Mouse (Mus musculus): ENCODE measurements around the gene Pcbp4. TPM values are rescaled to one million over a fixed set of nuclear protein-coding genes. Genes with fewer than 3 reads are reported as not detected.
A peak's percentile ranks its signal among the peaks of the same experiment; 100 is the strongest.

Pcbp4 gene
- total RNA-seq (2014; fragmentation: Nextera tagmentation) (4.5 TPM in 2 replicates), total RNA-seq (2017) (1.2 and 3.6 TPM in 2 replicates)

GRCm38 (mm10) chr9:106453271-106454070, at the start of gene Pcbp4:
Gene Pcbp4, plus strand, starts transcription at chr9:106453291.
- ATAC-seq (replicated peaks; ENCODE audit: poor library complexity, severe bottlenecking): peak; percentile 54

- no peak for ATAC-seq (replicated peaks; ENCODE audit: poor library complexity, severe bottlenecking)
These were observed 47.8 kb upstream of the Pcbp4 start for GRCm38 (mm10) chr9:106405275-106405674.

- peak; percentile 28 for ATAC-seq (replicated peaks; ENCODE audit: poor library complexity, severe bottlenecking)
These were observed 46.5 kb upstream of the Pcbp4 start for GRCm38 (mm10) chr9:106406443-106407078.

GRCm38 (mm10) chr9:106409096-106409495, 44.0 kb upstream of the Pcbp4 start:
- no peak for ATAC-seq (replicated peaks; ENCODE audit: poor library complexity, severe bottlenecking)

GRCm38 (mm10) chr9:106410086-106410650, 42.9 kb upstream of the Pcbp4 start:
- no peak for ATAC-seq (replicated peaks; ENCODE audit: poor library complexity, severe bottlenecking)

- peak; percentile 85 for ATAC-seq (replicated peaks; ENCODE audit: poor library complexity, severe bottlenecking)
These were observed 41.9 kb upstream of the Pcbp4 start for GRCm38 (mm10) chr9:106411091-106411594.

GRCm38 (mm10) chr9:106411729-106412128, 41.4 kb upstream of the Pcbp4 start:
- no peak; the same call in 1 of the 2 replicates for ATAC-seq (replicated peaks; ENCODE audit: poor library complexity, severe bottlenecking)

- no peak for ATAC-seq (replicated peaks; ENCODE audit: poor library complexity, severe bottlenecking)
These were observed 40.9 kb upstream of the Pcbp4 start for GRCm38 (mm10) chr9:106412210-106412609.

- no peak for ATAC-seq (replicated peaks; ENCODE audit: poor library complexity, severe bottlenecking)
These were observed 39.5 kb upstream of the Pcbp4 start for GRCm38 (mm10) chr9:106413606-106414005.

GRCm38 (mm10) chr9:106416826-106417225, 36.3 kb upstream of the Pcbp4 start:
- no peak for ATAC-seq (replicated peaks; ENCODE audit: poor library complexity, severe bottlenecking)

GRCm38 (mm10) chr9:106417841-106418625, 35.1 kb upstream of the Pcbp4 start:
- peak; percentile 36; the same call in 1 of the 2 replicates for ATAC-seq (replicated peaks; ENCODE audit: poor library complexity, severe bottlenecking)

- peak; percentile 63 for ATAC-seq (replicated peaks; ENCODE audit: poor library complexity, severe bottlenecking)
These were observed 32.5 kb upstream of the Pcbp4 start for GRCm38 (mm10) chr9:106420608-106421007.

GRCm38 (mm10) chr9:106421033-106421864, 31.8 kb upstream of the Pcbp4 start:
- ATAC-seq (replicated peaks; ENCODE audit: poor library complexity, severe bottlenecking): peak; percentile 20

- peak; percentile 80 for ATAC-seq (replicated peaks; ENCODE audit: poor library complexity, severe bottlenecking)
These were observed 31.3 kb upstream of the Pcbp4 start for GRCm38 (mm10) chr9:106421865-106422160.

- ATAC-seq (replicated peaks; ENCODE audit: poor library complexity, severe bottlenecking): peak; percentile 23
These were observed 24.3 kb upstream of the Pcbp4 start for GRCm38 (mm10) chr9:106428719-106429220.

GRCm38 (mm10) chr9:106429221-106430014, 23.7 kb upstream of the Pcbp4 start, which contains the start of gene Rpl29:
Gene Rpl29, plus strand, starts transcription at chr9:106429454.
- peak; percentile 95 for ATAC-seq (replicated peaks; ENCODE audit: poor library complexity, severe bottlenecking)

GRCm38 (mm10) chr9:106430015-106430264, 23.2 kb upstream of the Pcbp4 start:
- ATAC-seq (replicated peaks; ENCODE audit: poor library complexity, severe bottlenecking): no peak

GRCm38 (mm10) chr9:106433389-106433788, 19.7 kb upstream of the Pcbp4 start:
- ATAC-seq (replicated peaks; ENCODE audit: poor library complexity, severe bottlenecking): no peak

GRCm38 (mm10) chr9:106436566-106436965, 16.5 kb upstream of the Pcbp4 start:
- ATAC-seq (replicated peaks; ENCODE audit: poor library complexity, severe bottlenecking): no peak

Measured in granulocyte monocyte progenitor cell, adult 5-6 weeks (primary cell).